Mouse (Mus musculus) left cerebral cortex, adult 2 months (tissue): ENCODE measurements at regions not wholly inside any gene's neighbourhood (a gene's known extent, or its start where the extent isn't known, plus 50 kb on each side); places are given as distances from the start of the nearest gene placed in this dataset.

Experiments used
- DNase-seq, 2 experiments: peaks; one replicate each; pipeline ENCODE4 v3.0.0; 2021 to 2022; ENCODE audit warnings: low spot score in 2 of 2, mixed read lengths in 1 of 2; ENCODE audit errors: extremely low spot score in 1 of 2
- H3K27ac ChIP-seq: fragments of 200-600 bp; 2 replicates; pipeline ENCODE4 v1.8.1; 2022
- H3K4me3 ChIP-seq: fragments of 200-600 bp; 2 replicates; pipeline ENCODE4 v1.8.1; 2022
- CTCF ChIP-seq: fragments of 200-600 bp; IDR thresholded peaks from 2 replicates; pipeline ENCODE4 v1.8.1; 2022; ENCODE audit warnings: antibody characterized with exemption, mild to moderate bottlenecking, moderate library complexity
- intact Hi-C: fragments of 180-260 bp; cut with DNase I; formaldehyde crosslinking; loops from one replicate; pipeline ENCODE4 v1.15.1; 2025

DNA sequence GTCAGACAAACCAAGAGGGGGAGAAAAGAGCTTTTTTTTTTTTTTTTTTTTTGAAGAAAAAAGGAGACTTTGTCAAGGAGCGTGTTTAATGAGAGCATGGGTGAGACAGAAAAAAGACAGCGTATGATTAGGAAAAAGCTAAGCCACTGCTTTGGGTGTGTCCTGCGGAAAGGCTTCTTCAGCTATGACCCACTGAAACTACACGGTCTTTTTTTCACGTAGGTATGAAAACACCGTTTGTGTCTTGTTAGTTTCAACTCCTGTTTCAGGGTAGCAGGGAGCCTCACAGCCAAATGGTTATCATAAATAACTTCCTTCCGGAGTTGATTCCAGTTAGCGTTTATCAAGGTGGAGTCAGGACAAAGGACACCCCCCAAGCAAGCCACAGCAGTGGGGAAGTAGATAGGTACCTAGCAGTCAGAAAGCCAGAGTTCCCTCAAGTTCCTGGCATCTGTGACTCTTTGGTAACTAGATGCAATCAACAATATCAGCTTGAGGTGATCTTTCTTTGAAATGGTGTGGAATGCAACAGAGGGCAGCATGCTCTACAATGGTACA is 143.2 kb upstream of the Tent5a start:
- Histone ChIP-seq H3K4me3 (no peak overlapping the region), H3K27ac (no peak overlapping the region)
- intact Hi-C loops = no loop called here
- DNase-seq = no peak
- no peak for TF ChIP-seq CTCF

DNA sequence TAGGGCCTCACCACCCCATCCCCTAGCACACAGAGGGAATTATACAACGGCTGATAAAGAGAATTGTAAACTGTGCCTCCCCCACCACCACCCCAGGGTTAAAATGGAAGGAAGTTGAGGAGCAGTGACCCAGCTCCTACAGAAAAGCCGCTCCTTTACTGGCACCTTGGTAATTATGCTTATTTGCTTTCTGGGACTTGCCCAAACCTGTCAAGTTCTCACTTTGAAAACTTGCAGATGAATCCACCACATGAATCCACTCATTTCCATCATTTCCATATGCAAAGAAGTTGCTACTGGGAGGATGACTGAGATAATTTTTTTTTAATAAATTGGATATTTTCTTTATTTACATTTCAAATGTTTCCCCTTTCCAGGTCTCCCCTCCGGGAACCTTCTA is 142.1 kb upstream of the Tent5a start:
- intact Hi-C loops = no loop called here
- no peak overlapping the region for H3K27ac ChIP-seq
- DNase-seq = no peak
- TF ChIP-seq CTCF = no peak
- H3K4me3 ChIP-seq = no peak overlapping the region

DNA sequence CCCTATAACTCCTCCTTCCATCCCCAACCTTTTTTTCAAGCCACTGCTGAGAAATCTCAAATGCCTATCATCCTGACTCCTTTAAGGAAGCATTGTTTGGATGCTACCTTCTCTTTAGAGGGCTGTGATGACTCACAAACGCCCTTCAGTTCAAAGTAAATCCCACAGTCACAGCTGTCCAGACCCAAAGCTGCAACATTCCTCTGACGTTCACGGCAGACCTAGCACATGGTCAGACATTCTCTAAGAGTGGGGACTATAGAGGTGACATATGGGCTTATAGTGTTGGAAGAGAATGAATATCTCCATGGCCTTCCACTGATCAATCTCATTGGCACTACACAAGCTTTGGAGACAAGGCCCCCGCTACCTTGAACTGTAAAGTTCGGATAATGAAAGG is 139.5 kb upstream of the Tent5a start:
- H3K4me3 ChIP-seq = no peak overlapping the region
- no peak for TF ChIP-seq CTCF
- no peak overlapping the region for H3K27ac ChIP-seq
- intact Hi-C loops = no loop called here
- no peak for DNase-seq

DNA sequence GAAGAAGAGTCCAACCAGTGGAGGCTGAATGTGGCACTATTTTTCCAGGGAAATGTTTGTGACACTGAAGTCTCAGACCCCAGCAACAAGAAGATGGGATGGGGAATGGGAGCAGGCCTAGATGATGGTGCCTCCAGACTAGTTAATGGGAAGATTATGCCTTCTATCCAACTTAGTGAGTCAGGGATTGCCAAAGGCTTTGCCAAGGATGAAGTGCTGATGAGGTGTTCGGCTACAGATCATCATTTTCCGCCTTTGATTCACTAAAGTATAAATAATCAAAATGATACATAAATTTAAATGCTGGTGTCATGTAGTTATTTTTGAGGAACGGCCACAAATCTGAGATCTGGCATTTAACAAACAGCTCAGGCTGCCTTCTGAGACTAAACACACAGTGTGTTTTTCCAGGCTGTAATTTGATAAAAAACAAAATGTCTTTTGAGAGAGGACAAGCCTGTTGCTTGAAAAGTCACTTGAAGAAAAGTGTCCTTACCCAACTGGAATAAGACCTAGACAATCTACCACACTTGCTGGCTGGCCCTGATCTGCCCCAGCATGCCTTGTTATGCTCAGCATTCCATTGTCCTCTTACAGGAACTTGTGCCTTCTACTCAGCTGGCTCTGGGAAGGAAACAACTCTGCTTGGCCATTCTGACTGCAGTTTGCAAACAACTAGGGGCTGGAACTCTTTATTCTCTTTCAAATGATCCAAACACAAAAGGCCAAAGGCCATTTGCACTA is 132.1 kb upstream of the Tent5a start:
- no peak for DNase-seq
- no peak overlapping the region for H3K4me3 ChIP-seq
- no peak for TF ChIP-seq CTCF
- intact Hi-C loops = no loop called here
- H3K27ac ChIP-seq = no peak overlapping the region

DNA sequence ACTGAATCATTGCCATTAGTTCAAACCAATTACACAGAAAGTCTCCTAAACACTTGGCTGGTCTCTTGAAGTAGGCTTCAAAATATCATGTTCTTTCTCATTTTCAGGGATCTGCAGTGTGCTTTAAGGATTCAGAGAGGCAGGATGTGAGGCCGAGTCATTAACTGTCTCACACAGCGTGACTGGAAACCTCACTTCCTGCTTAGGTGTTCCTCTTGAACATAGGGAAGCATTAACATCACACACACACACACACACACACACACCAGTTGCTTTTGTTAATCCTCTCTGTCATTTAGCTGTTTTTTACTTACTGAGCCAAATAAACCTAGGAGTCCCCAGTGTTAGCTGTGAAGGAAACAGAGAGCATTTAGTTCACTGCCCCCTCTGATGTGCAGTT is 131.2 kb upstream of the Tent5a start:
- no peak for DNase-seq
- Histone ChIP-seq H3K4me3 (no peak overlapping the region), H3K27ac (no peak overlapping the region)
- intact Hi-C loops = no loop called here
- TF ChIP-seq CTCF = no peak

DNA sequence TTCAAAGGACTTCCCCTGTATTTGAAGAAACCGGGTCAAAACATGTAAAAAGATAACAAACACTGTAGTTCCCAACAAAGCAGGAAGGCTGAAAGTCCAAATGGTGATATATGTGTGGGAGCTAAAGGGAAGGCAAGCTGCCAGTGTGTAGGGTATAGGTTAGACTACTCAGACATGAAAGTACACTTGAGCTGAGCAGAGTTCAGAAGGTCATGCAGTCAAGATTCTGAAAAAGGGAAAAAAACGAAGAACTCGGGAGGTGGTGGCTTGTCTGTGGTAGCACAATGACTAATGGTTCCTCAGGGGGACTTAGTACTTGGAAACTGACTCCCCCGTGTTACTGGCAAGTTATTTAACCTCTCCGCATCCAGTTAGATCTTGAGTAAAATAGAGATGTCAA is 130.3 kb upstream of the Tent5a start:
- H3K27ac ChIP-seq = no peak overlapping the region
- DNase-seq = no peak
- no peak overlapping the region for H3K4me3 ChIP-seq
- intact Hi-C loops = no loop called here
- no peak for TF ChIP-seq CTCF

DNA sequence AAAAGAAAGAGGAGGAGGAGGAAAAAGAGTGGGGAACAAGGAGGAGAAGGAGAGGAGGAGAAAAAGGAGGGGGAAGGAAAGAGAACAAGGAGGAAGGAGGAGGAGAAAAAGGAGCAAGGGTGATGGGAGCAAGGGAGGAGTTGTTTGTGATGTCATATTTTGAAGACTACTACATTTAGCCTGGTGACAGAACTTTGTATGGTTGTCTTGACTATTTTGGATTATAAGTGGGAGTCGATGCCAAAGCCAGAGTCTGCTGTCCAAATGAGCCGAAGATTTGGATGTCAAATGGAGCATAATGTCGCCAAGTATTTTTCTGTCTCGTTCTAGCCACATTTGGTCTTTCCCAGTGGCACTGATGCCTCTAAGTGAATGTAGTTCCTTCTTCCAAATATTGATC is 128.2 kb upstream of the Tent5a start:
- no peak for DNase-seq
- no peak for TF ChIP-seq CTCF
- intact Hi-C loops = no loop called here
- H3K4me3 ChIP-seq = no peak overlapping the region
- H3K27ac ChIP-seq = no peak overlapping the region

DNA sequence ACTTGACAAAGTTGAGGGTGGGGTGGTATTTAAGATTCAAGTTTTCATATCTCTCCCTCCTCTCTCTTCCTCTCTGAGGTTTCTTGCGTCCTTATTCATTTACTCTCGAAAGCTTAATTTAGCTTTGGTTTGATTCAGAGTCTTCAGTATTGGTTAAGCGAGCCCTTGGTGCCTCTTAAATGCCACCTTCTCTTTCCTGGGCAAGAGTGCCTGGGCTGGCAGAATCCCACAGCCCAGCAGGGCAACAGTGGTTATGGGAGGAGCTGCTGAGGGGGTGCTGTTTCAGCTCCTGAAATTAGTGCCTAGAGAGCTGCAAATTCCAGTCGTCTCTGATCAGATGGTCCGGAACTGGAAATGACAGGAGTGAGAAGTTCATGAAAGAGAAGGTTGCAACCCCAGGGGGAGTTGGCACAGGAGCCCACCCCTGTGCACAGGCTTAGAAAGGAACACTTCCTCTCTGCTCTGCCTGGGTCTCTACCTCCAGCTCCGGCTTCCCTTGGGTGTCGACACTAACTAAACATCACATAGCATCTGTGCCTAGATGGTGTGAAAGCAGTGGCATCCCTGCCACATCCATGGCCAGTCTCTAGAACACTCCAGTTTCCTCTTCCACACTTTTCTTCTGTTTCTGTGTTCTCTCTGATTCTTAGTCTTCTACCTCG is 125.2 kb upstream of the Tent5a start:
- H3K27ac ChIP-seq = no peak overlapping the region
- H3K4me3 ChIP-seq = no peak overlapping the region
- intact Hi-C loops = no loop called here
- TF ChIP-seq CTCF = no peak
- no peak for DNase-seq

DNA sequence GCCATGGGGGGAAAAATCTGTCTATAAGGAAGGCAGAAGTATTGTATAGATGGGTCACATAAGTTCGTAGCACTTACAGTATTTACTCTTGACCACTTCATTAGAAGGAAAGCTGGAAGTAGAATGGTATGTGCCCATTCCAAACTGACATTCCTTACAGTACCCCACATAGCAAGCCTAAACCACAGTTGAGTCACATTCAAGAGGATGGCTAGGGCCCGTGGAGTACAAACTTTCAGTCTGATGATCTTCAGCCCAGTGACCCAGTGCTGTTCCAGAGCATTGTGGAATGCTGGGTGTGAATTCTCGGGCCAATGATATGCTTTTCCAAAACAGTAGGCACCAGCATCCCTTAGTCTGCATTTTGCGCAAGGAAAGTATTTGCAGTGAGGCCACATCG is 124.2 kb upstream of the Tent5a start:
- Histone ChIP-seq H3K27ac (no peak overlapping the region), H3K4me3 (no peak overlapping the region)
- intact Hi-C loops = no loop called here
- TF ChIP-seq CTCF = no peak
- DNase-seq = no peak

DNA sequence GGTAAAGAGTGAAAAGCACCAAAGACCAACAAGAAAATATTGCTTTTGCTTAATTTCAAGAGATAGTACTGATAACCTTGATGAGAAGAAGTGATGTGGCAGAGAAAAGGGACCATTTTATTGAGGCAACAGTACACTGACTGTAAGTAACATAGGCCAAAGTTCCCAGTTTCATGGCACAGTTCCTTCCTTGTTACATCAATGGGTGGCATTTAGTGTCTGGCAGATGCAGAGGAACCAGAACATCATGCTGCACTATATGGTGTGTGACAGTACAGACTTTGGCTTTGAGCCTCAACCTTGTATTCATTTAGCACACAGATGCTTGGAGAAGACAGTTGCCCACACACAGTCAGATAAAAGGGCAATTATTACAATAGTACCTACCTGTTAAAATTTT is 123.7 kb upstream of the Tent5a start:
- no peak for DNase-seq
- TF ChIP-seq CTCF = no peak
- H3K4me3 ChIP-seq = no peak overlapping the region
- intact Hi-C loops = no loop called here
- no peak overlapping the region for H3K27ac ChIP-seq

DNA sequence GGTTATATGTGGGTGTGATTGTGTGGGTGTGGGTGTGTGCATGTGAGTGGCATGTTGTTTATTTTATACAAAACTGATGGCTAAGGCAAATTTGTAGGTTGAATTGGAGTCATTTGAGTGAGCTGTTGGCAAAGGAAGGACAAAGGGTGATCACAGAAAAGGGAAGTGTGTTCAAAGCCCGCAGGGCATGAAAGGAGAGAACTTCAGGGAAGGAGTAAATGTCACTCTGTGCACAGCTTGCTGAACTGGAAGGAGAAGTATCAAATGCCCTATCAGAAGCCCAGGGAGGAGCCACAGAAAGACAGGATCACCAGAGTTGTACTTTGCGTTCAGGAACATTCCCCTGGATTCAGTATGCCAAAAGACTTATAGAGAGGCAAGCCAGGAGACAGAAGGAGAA is 122.3 kb upstream of the Tent5a start:
- no peak for DNase-seq
- intact Hi-C loops = no loop called here
- no peak for TF ChIP-seq CTCF
- Histone ChIP-seq H3K4me3 (no peak overlapping the region), H3K27ac (no peak overlapping the region)

DNA sequence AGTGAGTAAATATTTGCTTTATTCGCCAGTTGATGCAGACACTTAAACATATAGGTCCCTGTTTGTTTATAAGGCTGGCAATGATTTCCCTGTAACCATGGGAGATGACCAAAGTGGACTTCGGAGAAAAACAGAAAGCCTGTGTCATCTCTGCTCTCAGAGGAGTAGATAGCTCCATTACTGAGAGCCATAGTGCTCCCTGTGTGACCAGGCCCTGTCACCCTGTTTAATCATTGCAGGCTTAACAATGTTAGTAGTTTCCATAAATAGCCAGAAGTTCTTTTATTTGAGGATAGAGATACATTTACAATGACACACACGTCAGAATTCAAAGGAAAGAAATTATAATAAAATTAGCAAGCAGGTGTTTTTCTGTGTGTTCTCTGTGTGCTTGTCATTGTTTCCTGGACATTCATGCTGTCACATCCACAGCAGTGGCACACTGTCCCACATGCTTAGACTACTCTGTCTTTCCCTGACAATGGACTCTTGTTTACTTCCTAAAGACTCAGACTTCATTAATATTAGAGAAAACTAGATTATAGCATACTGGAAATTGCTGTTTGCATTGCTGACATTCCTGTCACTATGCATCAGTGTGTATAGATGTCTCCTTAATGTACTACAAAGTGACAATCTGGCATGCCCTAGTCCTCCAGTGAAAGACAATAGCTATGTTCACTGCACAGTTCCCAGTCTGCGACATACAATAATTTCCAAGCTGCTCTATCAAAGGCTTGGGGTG is 115.8 kb upstream of the Tent5a start:
- intact Hi-C loops = no loop called here
- TF ChIP-seq CTCF = no peak
- Histone ChIP-seq H3K27ac (no peak overlapping the region), H3K4me3 (no peak overlapping the region)
- no peak for DNase-seq
